Mouse (Mus musculus): ENCODE measurements at regions not wholly inside any gene's neighbourhood (a gene's known extent, or its start where the extent isn't known, plus 50 kb on each side); places are given as distances from the start of the nearest gene placed in this dataset.

DNA sequence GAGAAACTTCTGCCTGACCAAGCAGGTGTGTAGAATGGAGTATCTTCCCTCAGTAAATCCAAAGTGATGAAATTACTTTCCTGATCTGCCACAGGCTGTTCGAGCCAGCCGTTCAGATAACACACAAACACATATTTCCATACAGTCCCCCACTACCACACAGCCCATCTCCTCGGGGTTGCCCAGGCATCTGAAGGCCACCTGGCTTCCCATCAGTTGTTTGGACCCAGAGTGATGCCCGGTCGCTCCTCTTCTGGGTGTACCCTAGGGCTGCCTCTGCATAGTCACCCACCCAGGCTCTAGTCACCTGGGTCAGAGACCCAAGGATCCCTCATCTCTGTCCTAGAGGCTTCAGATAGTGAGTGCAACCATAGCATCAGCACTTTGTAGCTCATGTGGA lies 107.9 kb downstream of the CK137956 start:
- no peak for DNase-seq (ENCODE audit: low read depth, low spot score)

DNA sequence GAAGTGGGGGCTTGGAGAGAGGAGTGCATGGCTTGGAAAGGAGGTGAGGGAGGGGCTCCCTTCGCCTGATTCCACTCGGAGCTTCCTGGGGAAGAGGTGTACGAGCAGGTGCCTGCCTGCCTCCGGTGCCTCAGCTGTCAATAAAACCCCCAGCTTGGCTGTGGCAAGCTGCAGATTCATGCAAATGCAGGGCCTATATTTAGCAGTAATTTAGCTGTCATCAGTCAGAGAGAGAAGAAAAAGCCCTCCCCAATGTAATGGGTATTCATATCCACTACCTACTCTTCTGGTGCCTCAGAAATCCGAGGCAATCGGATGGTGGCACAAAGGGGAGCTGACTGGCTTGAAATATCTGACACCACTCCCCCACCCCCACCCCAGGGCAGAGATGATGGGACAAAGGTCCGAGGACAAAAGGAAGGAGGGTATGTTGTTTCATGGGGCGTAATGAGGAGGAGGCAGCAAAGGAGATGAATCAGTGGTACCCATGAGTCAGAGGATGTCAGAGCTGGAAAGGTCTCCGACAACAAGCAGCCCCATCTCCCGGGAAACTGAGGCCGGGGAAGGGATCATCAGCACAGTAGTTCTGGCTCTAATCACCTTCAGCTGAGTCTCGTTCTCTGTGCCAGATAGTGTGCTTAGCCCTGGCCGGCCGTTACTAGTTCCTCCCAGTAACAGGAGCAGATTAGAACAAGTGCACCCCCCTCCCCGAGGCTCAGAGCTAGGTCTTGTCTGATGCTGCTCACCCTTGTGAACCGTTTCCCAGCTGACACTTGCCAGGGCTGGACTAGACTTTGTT lies 109.2 kb downstream of the CK137956 start:
- DNase-seq (ENCODE audit: low read depth, low spot score) = no peak

GRCm38 (mm10) chr4:127860271-127860670 lies 110.5 kb downstream of the CK137956 start:
- DNase-seq (ENCODE audit: low read depth, low spot score) = no peak

GRCm38 (mm10) chr4:127859505-127859904 lies 111.2 kb downstream of the CK137956 start:
- no peak for DNase-seq (ENCODE audit: low read depth, low spot score)

DNA sequence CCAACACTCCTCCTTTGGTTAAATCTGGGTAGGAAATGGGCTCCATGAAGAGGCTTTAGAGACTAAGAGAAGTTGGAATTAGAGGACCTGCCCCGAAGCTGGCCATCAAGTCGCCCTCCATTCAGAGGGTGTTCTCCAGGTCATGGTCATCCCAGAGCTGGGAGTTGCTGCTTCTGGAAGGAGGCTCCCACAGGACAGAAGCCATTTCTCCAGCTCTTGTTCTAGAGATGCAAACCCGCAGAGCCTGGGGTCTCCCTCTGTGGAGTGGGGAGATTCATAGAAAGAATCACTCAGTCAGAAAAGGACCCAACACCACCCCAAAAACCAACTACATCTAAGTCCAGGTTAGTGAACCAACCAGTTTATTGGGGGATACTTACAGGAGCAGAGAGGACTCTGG lies 112.2 kb downstream of the CK137956 start:
- DNase-seq (ENCODE audit: low read depth, low spot score) = no peak

GRCm38 (mm10) chr4:127855836-127856235 lies 114.9 kb downstream of the CK137956 start:
- DNase-seq (ENCODE audit: low read depth, low spot score) = no peak

GRCm38 (mm10) chr4:127854776-127855409 lies 115.9 kb downstream of the CK137956 start:
- DNase-seq (ENCODE audit: low read depth, low spot score) = no peak

DNA sequence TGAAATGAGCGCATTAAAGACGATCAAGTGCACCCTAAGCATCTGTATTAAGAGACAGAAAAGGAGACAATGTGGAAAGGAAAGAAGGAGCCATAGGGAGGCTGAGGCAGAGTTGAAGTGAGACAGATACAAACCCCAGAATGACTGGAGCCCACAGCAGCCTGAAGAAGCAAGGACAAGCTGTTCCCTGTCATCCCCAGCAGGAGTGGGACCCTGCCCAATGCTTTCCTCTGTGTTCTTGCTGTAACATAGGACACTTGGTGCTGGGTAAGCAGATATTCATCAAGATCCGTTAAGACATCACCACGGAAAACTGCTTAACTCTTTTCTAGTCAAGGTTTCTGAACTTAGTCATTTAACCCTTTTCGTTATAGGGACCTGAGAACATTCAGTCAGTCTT lies 121.4 kb downstream of the CK137956 start:
- no peak for DNase-seq (ENCODE audit: low read depth, low spot score)

- DNase-seq (ENCODE audit: low read depth, low spot score) = no peak
Observed at GRCm38 (mm10) chr4:127846321-127846720, 124.4 kb downstream of the CK137956 start.

GRCm38 (mm10) chr4:127843421-127843820 lies 127.3 kb downstream of the CK137956 start:
- no peak for DNase-seq (ENCODE audit: low read depth, low spot score)

DNA sequence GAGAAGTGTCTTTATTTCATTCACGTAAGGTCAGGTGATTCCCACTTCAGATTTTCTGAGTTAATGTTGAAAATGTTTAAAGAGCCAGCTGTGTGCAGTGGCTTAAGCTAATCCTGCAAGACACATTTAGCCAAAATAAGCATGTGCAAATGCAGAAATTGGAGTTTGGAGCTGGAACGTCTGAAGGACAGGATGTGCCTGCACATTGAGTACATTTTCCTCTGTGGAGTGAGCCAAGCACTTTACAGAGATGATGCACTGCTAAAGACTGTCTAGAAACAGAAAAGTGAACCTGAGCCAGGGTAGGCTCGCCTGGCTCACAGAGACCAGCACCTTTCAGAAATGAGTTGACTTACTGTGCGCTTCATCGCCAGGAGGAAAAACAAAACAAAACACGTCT lies 137.1 kb downstream of the CK137956 start:
- no peak for DNase-seq (ENCODE audit: low read depth, low spot score)

GRCm38 (mm10) chr4:127826988-127827387 lies 143.8 kb downstream of the CK137956 start:
- DNase-seq (ENCODE audit: low read depth, low spot score) = no peak

DNA sequence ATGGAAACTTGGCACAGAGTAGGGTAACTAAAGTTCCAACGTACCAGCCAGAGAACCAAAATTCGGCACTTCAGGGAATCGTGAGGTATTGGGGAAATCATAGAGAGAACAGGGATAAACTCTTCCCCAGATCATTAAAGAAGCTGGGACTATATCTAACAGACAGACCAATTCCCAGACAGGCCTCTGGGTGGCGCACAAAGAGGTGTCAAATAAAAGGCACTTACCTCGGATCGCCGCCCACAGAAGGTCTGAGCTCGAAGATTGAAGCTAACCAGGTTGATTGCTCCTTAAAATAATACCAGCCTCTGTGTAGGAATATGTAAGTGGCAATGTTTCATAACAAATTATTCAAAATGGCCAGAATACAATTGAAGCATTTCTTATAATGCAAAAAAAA lies 151.2 kb downstream of the CK137956 start:
- peak; percentile 71 for DNase-seq (ENCODE audit: low read depth, low spot score)

- DNase-seq (ENCODE audit: low read depth, low spot score) = peak; percentile 41
Observed at GRCm38 (mm10) chr4:127819009-127819408, 151.7 kb downstream of the CK137956 start.

- DNase-seq (ENCODE audit: low read depth, low spot score) = peak; percentile 48
Observed at GRCm38 (mm10) chr4:127814631-127815030, 156.1 kb downstream of the CK137956 start.

DNA sequence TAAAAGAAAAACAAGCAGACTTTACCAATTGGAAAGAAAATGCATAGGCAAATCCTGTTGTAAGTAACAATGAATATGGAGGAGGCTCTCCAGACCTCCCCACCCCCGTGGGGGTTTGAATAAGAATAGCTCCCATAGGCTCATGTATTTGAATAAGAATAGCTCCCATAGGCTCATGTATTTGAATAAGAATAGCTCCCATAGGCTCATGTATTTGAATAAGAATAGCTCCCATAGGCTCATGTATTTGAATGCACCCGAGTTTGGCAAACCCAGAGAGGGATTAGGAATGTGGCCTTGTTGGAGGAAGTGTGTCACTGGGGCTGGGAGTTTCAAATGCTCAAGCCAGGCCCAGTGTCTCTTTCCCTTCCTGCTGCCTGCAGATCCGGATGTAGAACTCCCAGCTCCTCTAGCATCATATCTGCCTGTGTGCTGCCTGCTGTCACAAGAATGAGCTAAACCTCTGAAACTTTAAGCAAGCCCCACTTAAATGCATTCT lies 158.7 kb downstream of the CK137956 start:
- peak; percentile 70 for DNase-seq (ENCODE audit: low read depth, low spot score)

DNA sequence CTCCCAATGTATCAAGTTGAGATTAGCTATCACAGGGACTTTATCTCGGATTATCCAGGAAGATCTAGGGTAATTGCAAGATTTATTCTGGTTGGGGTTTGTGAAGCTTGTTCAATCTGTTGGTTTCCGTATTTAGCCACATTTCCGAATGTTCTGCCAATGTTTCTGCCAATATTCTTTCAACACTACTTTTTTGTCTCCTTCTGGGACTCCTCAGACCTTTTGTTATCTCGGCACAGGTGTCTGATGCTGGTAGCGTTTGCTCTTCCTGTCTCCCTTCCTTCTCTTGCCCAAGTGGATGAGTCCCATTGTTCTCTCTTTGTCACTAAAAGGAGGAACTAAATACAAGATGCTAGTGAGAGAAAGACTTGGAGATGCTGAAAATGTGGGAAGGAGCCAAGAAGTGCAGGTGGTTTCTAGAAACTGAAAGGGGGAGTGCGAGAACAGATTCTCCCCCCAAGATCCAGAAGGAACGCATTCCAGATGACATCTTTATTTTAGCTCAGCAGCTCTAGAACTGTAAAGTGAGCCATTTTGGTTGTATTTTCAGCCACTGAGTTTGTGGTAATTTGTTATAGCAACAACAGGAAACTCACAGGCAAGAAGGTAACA lies 159.7 kb downstream of the CK137956 start:
- DNase-seq (ENCODE audit: low read depth, low spot score) = no peak

DNA sequence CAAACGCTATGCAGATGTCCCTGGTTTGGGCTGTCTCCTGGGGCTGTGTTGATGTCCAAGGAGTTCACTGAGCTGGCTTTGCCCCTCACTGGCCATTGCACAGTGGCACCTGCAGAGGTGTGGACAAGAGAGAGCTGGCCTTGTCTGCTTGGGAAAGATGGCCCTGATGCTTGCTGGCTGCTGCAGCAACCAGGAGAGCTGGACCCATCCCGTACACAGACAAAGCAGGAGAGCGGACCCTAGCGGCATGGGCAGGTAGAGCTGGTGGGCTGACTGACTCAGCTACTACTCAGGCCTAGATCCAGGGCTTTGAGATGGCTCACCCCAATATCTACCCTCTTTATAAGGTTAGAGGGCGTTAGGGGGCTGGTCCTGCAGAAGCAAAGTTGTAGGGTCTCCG lies 161.7 kb downstream of the CK137956 start:
- DNase-seq (ENCODE audit: low read depth, low spot score) = peak; percentile 8

DNA sequence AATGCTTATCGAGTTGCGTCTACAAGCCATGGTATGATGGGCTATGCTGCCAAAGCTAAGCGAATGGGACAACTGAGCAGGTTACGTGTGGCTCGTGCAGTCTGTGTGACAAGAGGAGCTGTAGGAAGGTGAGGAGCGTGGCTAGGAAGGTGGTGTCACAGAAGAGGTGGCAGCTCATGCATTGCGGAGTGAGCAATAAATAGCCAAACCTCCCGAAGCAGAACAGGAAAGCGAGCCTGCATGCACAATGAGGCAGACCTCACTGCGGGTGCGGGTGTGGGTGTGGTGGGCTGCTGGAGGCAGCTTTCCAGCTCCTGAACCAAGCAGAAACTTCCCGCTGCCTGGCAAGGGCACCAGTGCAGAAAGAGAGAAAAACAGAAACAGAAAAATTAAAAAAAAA lies 181.5 kb downstream of the CK137956 start:
- DNase-seq (ENCODE audit: low read depth, low spot score) = no peak

GRCm38 (mm10) chr4:127785786-127786185 lies 185.0 kb downstream of the CK137956 start:
- DNase-seq (ENCODE audit: low read depth, low spot score) = no peak

GRCm38 (mm10) chr4:127771966-127772500 lies 198.7 kb downstream of the CK137956 start:
- no peak for DNase-seq (ENCODE audit: low read depth, low spot score)

GRCm38 (mm10) chr4:127763736-127764135 lies 207.0 kb downstream of the CK137956 start:
- DNase-seq (ENCODE audit: low read depth, low spot score) = no peak
